Mouse (Mus musculus) heart, embryonic 11.5 days (tissue): ENCODE results near the gene Gm9887. TPM values are rescaled to one million over a fixed set of nuclear protein-coding genes. Genes with fewer than 3 reads are reported as not detected.
"Not testable (repeated sequence)": the region's sequence is repeated elsewhere in the genome, so short reads cannot be mapped to it uniquely, and the experiment has no call there.

Experiments used
- ATAC-seq: fragments of 200-750 bp; cut with Nextera tagmentation; replicated peaks from 2 replicates; pipeline ENCODE4 v1.8.0; 2017; ENCODE audit warnings: moderate library complexity; ENCODE audit not compliant: insufficient number of reproducible peaks, low FRiP score, low TSS enrichment
- H3K27ac ChIP-seq: fragments of 300-500 bp; sonication (generic); 2 replicates; pipeline ENCODE4 v1.5.1; 2014; ENCODE audit warnings: mild to moderate bottlenecking, low read depth, low read length
- H3K27me3 ChIP-seq: fragments of 300-500 bp; sonication (generic); 2 replicates; pipeline ENCODE4 v1.6.1; 2014; ENCODE audit warnings: mild to moderate bottlenecking, low read length, mixed read lengths; ENCODE audit not compliant: control insufficient read depth, insufficient read depth
- H3K36me3 ChIP-seq: fragments of 300-500 bp; sonication (generic); 2 replicates; pipeline ENCODE4 v1.6.1; 2014; ENCODE audit warnings: mild to moderate bottlenecking, low read length, moderate library complexity, mixed read lengths; ENCODE audit not compliant: control insufficient read depth, insufficient read depth
- H3K4me1 ChIP-seq: fragments of 300-500 bp; sonication (generic); 2 replicates; pipeline ENCODE4 v1.6.1; 2014; ENCODE audit warnings: low read length; ENCODE audit not compliant: control insufficient read depth, insufficient read depth
- H3K4me2 ChIP-seq: fragments of 300-500 bp; sonication (generic); 2 replicates; pipeline ENCODE4 v1.6.1; 2014; ENCODE audit warnings: mild to moderate bottlenecking, moderate library complexity
- H3K4me3 ChIP-seq: fragments of 300-500 bp; sonication (generic); 2 replicates; pipeline ENCODE4 v1.5.1; 2014; ENCODE audit warnings: low read depth, low read length
- H3K9ac ChIP-seq: fragments of 300-500 bp; sonication (generic); 2 replicates; pipeline ENCODE4 v1.6.1; 2014; ENCODE audit warnings: mild to moderate bottlenecking, low read depth, low read length, moderate library complexity
- H3K9me3 ChIP-seq: fragments of 300-500 bp; sonication (generic); replicated peaks from 2 replicates; pipeline ENCODE4 v1.6.1; 2016; ENCODE audit warnings: low read length; ENCODE audit not compliant: control insufficient read depth
- WGBS: fragments of 180-500 bp; shearing (Covaris S2); extraction: QIAGEN DNeasy Blood & Tissue Kit; methylation state at CpG from one replicate; pipeline ENCODE4 v1.1.7; 2014; ENCODE audit not compliant: insufficient replicate concordance; 5-methylcytosine and 5-hydroxymethylcytosine counted together
- polyA plus RNA-seq: library from polyadenylated mRNA; unstranded; fragments of >200 nt; fragmentation: Nextera tagmentation; extraction: Ambion mirVana; gene quantifications from 2 replicates; pipeline ENCODE4 v1.2.1, GENCODE M21; 2014

Gene Gm9887
- polyA plus RNA-seq, 1 experiment from 2014 or later: 1.5 TPM

GRCm38 (mm10) chr12:69390000-69390698, 17.9 kb upstream of the Gm9887 start:
- WGBS: 73% methylated on average over 7 of the region's 7 CpGs
- Histone ChIP-seq H3K4me1 (no peaks in the 10 kb centered on the region; the same call in 1 of the 2 replicates), H3K9me3 (no peaks in the 10 kb centered on the region), H3K9ac (no peak overlapping the region), H3K4me2 (no peak overlapping the region), H3K36me3 (no peaks in the 10 kb centered on the region), H3K27me3 (no peaks in the 10 kb centered on the region), H3K4me3 (no peak overlapping the region), H3K27ac (no peak overlapping the region)
- no peak for ATAC-seq

GRCm38 (mm10) chr12:69389273-69389938, 17.1 kb upstream of the Gm9887 start:
- no peak overlapping the region for H3K4me3 ChIP-seq
- H3K4me1 ChIP-seq: no peaks in the 10 kb centered on the region; the same call in 1 of the 2 replicates
- no peak overlapping the region for H3K9ac ChIP-seq
- H3K27ac ChIP-seq: no peak overlapping the region
- H3K27me3 ChIP-seq: no peaks in the 10 kb centered on the region
- H3K9me3 ChIP-seq: no peaks in the 10 kb centered on the region
- H3K4me2 ChIP-seq: no peak overlapping the region
- WGBS: 57% methylated on average over 7 of the region's 7 CpGs
- no peak for ATAC-seq
- H3K36me3 ChIP-seq: no peaks in the 10 kb centered on the region

- H3K4me3 ChIP-seq: no peak overlapping the region
- WGBS: 89% methylated on average over 10 of the region's 10 CpGs
- H3K9me3 ChIP-seq: no peaks in the 10 kb centered on the region
- H3K4me1 ChIP-seq: no peaks in the 10 kb centered on the region; the same call in 1 of the 2 replicates
- H3K4me2 ChIP-seq: no peak overlapping the region
- no peaks in the 10 kb centered on the region for H3K36me3 ChIP-seq
- ATAC-seq: no peak
- no peaks in the 10 kb centered on the region for H3K27me3 ChIP-seq
- H3K27ac ChIP-seq: no peak overlapping the region
- no peak overlapping the region for H3K9ac ChIP-seq
These were observed 16.1 kb upstream of the Gm9887 start for GRCm38 (mm10) chr12:69388321-69388869.

- H3K4me3 ChIP-seq, H3K9ac ChIP-seq, H3K4me1 ChIP-seq, H3K27ac ChIP-seq, H3K27me3 ChIP-seq, H3K4me2 ChIP-seq, H3K9me3 ChIP-seq, ATAC-seq, H3K36me3 ChIP-seq: not testable (repeated sequence)
- 82% methylated on average over 12 of the region's 12 CpGs for WGBS
These were observed 14.0 kb upstream of the Gm9887 start for GRCm38 (mm10) chr12:69386281-69386732.

DNA sequence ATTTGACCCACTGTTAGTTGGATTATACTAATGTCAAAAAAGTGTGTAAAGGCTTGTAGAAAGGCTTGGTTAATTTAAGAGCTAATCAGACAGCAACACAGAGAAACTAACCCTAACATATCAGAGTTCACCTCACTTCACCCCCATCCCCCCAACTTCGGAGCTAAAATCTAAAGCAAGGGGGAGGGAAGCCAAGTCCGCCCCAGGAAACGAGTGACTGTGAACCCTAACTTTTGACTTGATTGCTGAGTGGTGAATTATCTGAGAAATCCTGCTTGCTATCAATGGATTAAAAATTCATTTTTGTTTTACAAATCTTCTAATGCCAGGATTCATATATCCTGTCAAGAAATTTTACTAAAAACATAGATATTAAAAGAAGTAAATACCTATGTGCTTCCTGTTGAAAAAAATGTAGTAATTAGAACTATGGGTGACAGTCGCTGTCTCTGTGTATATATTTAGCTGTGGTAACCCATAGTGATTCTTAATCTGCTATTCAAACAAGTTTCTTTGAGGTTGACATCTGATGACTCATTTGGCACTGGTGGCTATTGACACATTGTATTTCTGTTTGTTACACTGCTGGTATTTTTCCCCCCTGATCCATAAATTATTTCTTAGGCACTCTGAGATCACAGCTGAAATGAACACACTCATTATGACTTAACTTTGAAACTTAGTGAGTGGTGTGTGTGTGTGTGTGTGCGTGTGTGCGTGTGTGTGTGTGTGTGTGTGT, 13.5 kb upstream of the Gm9887 start:
- Histone ChIP-seq H3K27me3 (no peaks in the 10 kb centered on the region), H3K9me3 (no peaks in the 10 kb centered on the region), H3K4me1 (peaks cover 4% of the 10 kb centered on the region; the same call in 1 of the 2 replicates), H3K9ac (no peak overlapping the region), H3K27ac (no peak overlapping the region), H3K36me3 (no peaks in the 10 kb centered on the region), H3K4me2 (no peak overlapping the region), H3K4me3 (no peak overlapping the region)
- ATAC-seq: no peak
- WGBS: 68% methylated on average over 6 of the region's 6 CpGs

- H3K9me3 ChIP-seq: no peaks in the 10 kb centered on the region
- H3K9ac ChIP-seq: no peak overlapping the region
- no peak for ATAC-seq
- no peak overlapping the region for H3K27ac ChIP-seq
- H3K4me3 ChIP-seq: no peak overlapping the region
- H3K4me1 ChIP-seq: peaks cover 4% of the 10 kb centered on the region; the same call in 1 of the 2 replicates
- no peaks in the 10 kb centered on the region for H3K36me3 ChIP-seq
- no peak overlapping the region for H3K4me2 ChIP-seq
- H3K27me3 ChIP-seq: no peaks in the 10 kb centered on the region
- WGBS: 95% methylated on average over 5 of the region's 5 CpGs
These were observed 12.3 kb upstream of the Gm9887 start for GRCm38 (mm10) chr12:69384606-69385005.

DNA sequence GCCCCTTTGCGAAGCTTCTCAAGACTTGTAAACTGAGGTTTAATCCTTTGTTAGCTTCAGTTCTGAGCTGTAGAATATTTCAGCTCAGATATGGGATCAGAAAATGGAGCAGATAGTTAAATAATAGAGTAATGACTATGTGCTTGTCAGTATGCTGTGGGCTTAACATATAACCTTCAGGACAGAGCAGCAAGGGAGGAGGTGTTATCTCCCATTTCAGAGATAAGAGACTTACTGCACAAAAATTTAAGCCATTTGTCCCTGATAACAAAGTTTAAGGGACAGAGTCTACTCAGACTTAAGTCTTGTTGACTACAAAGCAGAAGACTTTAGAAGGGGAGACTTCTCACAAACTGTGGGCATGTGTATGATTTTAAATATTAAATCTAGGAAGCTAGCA, 10.6 kb upstream of the Gm9887 start:
- Histone ChIP-seq H3K4me2 (no peak overlapping the region), H3K4me3 (no peak overlapping the region), H3K9me3 (no peaks in the 10 kb centered on the region), H3K36me3 (no peaks in the 10 kb centered on the region), H3K9ac (no peak overlapping the region), H3K27me3 (no peaks in the 10 kb centered on the region), H3K27ac (0 out of 2 replicates have a peak overlapping the region, but pooled peaks have one; percentile 11), H3K4me1 (peaks cover 7% of the 10 kb centered on the region; the same call in 1 of the 2 replicates)
- no peak for ATAC-seq
- WGBS: 69% methylated on average over 1 of the region's 1 CpGs
